Mouse (Mus musculus): ENCODE results near the gene Ube2a.

Gene Ube2a

DNA sequence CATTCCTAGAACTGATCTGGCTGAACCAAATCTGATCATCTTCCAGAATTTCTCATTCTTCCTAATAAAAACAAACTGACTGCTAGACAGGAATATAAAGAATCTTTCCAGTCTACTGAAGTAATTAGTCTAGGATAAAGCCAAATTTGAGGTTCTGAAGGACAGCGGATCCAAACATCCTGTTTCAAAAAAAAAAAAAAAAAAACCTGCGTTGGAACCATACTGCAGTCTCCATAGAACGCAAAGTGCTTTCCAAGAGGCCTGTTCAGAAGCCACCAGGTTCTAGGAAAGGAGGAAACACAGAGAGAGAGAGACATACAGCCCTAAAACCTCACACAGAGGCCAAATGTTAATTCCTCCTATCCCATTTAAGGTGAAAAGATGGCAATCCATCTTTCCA lies 28.0 kb downstream of the Ube2a start:
- no peak for DNase-seq (ENCODE audit: low spot score)

DNA sequence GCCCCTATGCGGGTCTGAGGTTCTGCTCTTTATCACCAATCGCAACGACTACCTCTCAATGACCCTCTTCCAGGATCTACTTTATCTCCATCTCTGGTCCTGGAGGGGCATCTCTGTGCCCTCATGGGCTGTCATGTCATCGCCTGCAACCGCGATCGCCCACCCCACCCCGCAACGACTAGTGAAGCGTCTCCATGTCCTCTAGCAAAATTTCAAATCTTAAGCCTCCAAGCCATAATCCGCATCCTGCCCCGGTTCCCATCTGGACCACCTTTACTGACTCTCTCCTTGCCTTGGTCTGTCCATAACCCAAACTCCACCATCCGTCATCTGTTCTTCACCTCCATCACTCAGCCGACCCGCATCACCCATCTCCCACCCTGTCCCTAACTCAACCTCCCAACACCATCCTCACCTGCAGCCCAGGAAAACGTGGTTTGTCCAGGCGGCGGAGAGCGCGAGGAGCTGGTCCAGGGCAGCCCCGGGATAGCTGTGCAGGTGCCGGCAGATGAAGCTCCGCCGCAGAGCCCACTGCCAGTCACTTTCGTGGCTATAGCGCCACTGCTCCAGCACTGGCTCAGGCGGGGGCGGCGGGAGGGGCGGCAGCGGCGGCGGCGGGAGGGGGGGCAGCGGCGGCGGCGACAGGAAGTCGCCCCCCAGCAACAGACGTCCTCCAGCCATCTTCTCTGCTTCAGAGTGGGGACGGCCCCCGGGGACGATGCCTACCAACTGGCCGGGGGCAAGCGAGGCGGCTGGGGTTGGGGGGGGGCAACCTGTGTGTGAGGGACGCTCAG lies 28.8 kb downstream of the Ube2a start, which contains the start of gene Nkrf:
Nkrf (minus strand) TSS at position 579 of the 794 bp plus-strand sequence.
- peak; percentile 30 for DNase-seq (ENCODE audit: low spot score)

DNA sequence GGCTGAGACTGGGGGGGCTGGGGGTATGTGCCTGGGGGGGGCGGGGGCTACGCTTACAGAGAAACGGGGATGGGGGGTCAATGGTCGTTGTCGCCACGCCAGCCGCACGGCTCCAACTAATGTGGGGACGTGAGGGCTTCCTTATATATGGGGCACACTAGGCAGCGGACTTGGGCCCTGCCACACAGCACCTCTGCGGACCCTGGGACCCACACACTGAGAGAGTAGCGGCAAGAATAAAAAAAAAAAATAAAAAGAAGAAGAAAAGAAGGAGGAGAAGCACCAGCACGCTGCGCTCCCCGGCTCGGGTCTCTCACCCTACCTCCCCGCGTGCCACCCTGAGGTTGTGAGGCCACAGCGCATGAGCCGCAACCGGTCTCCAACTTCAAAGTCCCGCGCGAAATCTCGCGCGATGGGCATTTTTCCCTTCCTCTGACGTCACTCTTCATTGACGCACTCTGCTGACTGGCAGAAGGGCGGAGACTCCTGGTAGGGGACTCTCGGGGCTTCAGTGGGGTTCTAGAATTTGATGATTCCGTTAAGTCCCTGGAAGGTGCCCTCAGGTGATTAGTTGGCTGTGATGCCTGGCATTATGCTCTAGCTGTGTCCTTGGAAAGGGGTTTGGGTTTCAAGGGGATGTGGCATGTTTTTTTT lies 29.5 kb downstream of the Ube2a start:
- peak; percentile 93 for DNase-seq (ENCODE audit: low spot score)

DNA sequence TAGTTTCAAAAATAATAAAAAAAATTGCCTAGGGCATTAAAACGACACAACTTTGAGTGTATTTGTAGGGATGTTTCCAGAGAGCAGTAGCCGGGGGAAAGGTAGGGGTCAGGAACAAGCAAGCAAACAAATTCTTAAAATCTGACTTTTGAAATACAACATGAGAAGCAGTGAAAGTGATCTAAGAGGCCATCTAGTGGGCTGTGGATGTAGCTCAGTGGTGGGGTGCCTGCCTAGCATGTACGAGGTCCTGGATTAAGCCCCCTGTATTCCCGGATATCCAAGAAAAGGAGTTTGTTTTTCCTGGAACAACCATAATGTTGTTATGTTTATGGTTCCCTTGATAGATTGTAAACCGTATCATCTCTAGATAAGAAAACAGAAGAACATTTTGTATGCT lies 32.8 kb downstream of the Ube2a start:
- DNase-seq (ENCODE audit: low spot score), result peak; percentile 7

DNA sequence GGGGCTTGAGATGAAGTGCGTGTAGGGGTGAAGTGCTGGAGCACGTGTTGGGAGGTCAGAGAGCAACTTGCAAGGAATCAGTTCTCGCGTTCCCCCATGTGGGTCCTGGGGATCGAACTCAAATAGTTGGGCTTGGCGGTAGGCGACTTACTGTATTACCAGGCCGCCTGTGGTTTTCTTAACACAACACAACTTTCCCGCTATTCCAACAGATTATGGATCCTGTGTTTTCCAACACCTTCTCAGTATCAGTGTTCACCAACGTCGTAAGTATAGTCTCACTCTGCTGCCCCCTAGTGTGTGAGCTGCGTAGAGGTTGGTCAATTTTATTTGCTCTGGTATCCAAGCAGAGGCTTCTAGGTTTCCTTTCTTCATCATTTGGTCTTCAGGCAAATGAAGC lies 37.6 kb downstream of the Ube2a start:
- DNase-seq (ENCODE audit: low spot score), result peak; percentile 76

DNA sequence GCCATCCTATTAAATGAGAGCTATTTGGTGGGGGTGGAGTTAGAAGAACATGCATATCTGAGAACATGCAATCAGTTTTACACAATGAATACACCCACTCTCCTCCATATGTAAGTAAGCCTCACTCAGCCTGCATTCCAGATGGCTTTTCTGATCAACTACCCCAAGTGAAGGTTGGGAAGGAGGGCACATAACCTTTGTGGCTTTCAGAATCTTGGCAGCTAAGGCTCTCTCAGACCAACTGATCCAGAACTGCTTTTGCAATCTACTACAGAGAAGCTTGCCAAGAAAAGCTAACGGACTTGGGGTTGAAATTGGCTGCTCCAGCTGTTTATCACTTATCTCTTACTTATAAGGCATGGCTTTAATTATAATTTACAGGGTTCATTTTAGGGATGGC lies 44.0 kb downstream of the Ube2a start:
- DNase-seq (ENCODE audit: low spot score), result no peak

DNA sequence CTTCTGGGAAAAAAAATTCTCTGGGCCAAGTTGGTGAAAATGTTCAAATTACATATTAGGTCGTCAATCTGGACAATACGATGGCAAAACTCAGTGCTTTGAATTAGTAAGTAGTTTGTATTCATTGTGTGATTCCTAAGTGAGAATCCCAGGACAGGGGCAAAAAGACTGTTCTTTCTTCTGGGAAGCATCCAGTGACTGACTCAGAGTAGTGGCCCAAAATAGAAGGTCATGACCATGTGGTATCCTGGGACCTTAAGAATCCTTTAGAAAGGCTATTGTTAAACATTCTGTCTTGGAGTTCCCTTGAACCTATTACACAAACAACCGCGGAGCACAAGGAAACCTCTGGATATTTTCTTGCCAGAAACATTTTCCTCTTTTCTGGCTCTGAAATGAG lies 47.6 kb downstream of the Ube2a start:
- DNase-seq (ENCODE audit: low spot score), result no peak

DNA sequence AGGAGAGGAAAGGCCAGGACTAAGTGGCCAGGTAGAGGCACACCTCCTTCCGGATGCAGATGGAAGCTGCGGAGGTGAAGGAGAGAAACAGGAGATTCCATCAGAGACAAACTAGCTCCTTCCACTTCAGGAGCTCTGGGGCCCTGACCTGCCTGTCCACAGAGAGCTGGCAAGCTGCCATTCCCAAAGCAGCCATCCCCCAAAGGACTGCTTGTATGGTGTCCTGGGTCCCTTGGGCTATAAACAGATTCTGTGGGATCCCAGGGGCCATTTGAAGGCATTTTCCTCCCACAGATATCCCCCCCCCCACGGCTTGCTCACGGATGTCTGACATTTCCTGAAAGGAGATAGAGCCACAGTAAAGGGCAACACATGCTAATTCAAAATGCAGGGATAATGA lies 55.1 kb downstream of the Ube2a start:
- no peak for DNase-seq (ENCODE audit: low spot score)

DNA sequence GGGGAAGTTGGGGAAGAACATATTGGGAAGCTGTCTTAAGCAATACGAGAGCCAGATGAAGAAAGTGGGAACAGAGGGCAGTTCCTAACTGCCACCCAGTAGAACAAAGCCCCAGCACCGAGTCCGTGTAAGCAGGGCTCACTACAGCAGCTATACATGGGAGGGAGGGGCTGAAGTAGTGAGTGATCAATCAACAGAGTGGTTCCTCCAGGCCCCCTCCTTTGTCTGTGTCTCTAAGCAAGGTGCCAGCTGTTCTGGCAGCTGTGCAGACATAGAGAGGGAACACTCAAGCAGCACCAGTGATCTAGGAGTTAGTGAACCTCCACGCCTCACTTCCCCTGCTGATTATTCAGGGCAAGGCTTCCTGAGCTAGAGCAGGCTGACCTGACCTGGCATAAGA lies 56.0 kb downstream of the Ube2a start:
- no peak for DNase-seq (ENCODE audit: low spot score)

DNA sequence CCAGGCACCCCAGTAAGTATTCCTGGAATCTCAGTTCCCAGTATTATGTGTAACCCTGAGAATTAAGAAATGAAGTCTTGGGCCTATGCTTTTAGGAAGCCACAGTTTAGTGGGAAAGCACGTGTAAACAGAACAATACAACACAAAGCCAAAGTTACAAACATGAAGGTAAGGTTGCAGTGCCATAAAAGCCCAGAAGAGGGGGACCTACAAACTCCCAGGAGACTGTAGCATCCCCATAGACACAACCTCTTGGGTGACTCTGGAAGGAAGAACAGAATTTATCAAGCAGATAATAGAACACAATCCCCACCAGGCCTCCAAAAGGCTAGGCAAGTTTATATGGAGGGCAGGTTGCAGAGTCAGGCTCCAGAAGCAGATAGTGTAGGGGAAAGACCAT lies 56.9 kb downstream of the Ube2a start:
- peak; percentile 37 for DNase-seq (ENCODE audit: low spot score)

Data from retina, embryonic 14.5 days (tissue).